Mouse (Mus musculus) ES-E14 (cell line): ENCODE results near the gene Ebpl.

Experiments
- HCFC1 ChIP-seq: IDR thresholded peaks from 2 replicates; pipeline ENCODE4 v1.6.1; 2012; ENCODE audit warnings: low read length, inconsistent platforms, borderline replicate concordance; ENCODE audit not compliant: insufficient read depth
- MAFK ChIP-seq: IDR thresholded peaks from 2 replicates; pipeline ENCODE4 v1.6.1; 2014; ENCODE audit warnings: mild to moderate bottlenecking, low read depth, low read length, inconsistent platforms; ENCODE audit not compliant: insufficient read depth
- ZC3H11A ChIP-seq: IDR thresholded peaks from 2 replicates; pipeline ENCODE4 v1.6.1; 2012; ENCODE audit warnings: low read depth, mild to moderate bottlenecking, inconsistent platforms, low read length, borderline replicate concordance
- ZNF384 ChIP-seq: IDR thresholded peaks from 2 replicates; pipeline ENCODE4 v1.6.1; 2012; ENCODE audit warnings: low read depth, low read length, inconsistent platforms

- TF ChIP-seq ZNF384, result no peak
- TF ChIP-seq ZC3H11A, result no peak
- no peak for TF ChIP-seq HCFC1
- no peak for TF ChIP-seq MAFK
Measured at GRCm38 (mm10) chr14:61309593-61309992, 50.6 kb downstream of the Ebpl start, which contains the start of gene Arl11.
